Mouse (Mus musculus) thymus, postnatal 4 days (tissue): ENCODE measurements around the gene Rhov.
A peak's percentile ranks its signal among the peaks of the same experiment; 100 is the strongest.

ENCODE experiments used
- DNase-seq: peaks from one replicate; pipeline ENCODE4 v3.0.0; 2021

Rhov gene

GRCm38 (mm10) chr2:119237210-119237870 is 33.7 kb downstream of the Rhov start, which contains the start of gene Spint1:
TSS of gene Spint1 (plus strand) at chr2:119237362.
- DNase-seq = peak; percentile 20

- no peak for DNase-seq
Measured at GRCm38 (mm10) chr2:119236682-119237209, 34.3 kb downstream of the Rhov start.

GRCm38 (mm10) chr2:119229775-119230704 is 41.0 kb downstream of the Rhov start, which contains the start of gene Ppp1r14d:
TSS of gene Ppp1r14d (minus strand) at chr2:119229906.
- DNase-seq = no peak
